In the genomic region with DNA sequence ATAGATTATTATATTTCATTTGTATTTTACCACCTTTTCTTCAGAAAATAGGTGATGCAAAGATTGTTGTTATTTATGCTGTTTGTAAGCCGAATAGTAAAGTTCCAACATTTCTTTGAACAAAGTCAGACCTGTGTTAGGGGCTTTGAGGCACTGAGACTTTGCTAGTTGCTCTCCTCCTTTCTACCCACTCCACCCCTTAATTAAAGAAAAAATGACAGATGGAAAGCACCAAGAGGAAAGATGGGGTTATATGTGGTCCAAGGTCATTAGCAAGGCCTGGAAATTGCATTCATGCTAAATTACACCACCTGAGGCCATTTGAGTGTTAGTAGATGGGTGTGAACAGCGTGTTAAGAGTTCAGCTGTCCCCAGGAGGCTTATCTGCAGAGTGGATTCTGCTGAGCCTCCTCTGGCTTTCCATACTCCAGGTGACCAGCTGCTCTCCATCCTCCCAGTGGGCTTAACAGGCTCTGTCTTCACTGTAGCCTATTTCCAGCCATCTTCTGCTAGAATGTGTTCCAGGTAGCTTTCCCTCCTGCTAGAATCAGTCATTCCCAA, we compare ENCODE assay signal across 18 mouse cellular contexts.
DNase-seq lines count a peak whose midpoint lies in the region; ATAC-seq and TF ChIP-seq lines count a peak whose summit lies in the region.
"Had no signal": no experiment of that assay in that cellular context is flagged by ENCODE, and none has a peak within 500 bp of the region (broad histone marks: within the 10 kb centered on the region; RNA-seq: fewer than 3 reads in every experiment).

No protein-coding gene starts in this region.

- TF ChIP-seq POLR2A in brain, embryonic 14.5 days (IDR thresholded peaks at IDR 0.05; ENCODE audit: borderline replicate concordance, extremely low read depth, insufficient read depth, insufficient read length, poor library complexity, severe bottlenecking), result no peak

- H3K4me1 ChIP-seq in forebrain, embryonic 12.5 days, result peaks cover 16% of the 10 kb centered on the region; the same call in 1 of the 2 replicates
- peaks cover 4% of the 10 kb centered on the region; the same call in 1 of the 2 replicates for H3K4me1 ChIP-seq in forebrain, embryonic 10.5 days
- H3K4me1 ChIP-seq in forebrain, embryonic 16.5 days (replicated peaks; ENCODE audit: control insufficient read depth, insufficient read depth, low read length), result peaks cover 17% of the 10 kb centered on the region
- H3K4me1 ChIP-seq in midbrain, embryonic 15.5 days, result peaks cover 40% of the 10 kb centered on the region
- H3K4me1 ChIP-seq in lung, postnatal 0 days (ENCODE audit: insufficient read depth, low read depth, low read length), result no peaks in the 10 kb centered on the region
- H3K4me1 ChIP-seq: heart, embryonic 15.5 days; liver, embryonic 13.5 days had no signal

- no peak for TF ChIP-seq CTCF in brain, embryonic 14.5 days (IDR thresholded peaks at IDR 0.05; ENCODE audit: borderline replicate concordance, extremely low read depth, insufficient read depth, insufficient read length)
- TF ChIP-seq CTCF in lung, postnatal 0 days (IDR thresholded peaks at IDR 0.05), result no peak

- no peak overlapping the region for H3K4me3 ChIP-seq in forebrain, embryonic 12.5 days (replicated peaks)
- H3K4me3 ChIP-seq in forebrain, embryonic 10.5 days, result no peak overlapping the region
- H3K4me3 ChIP-seq in forebrain, embryonic 16.5 days (replicated peaks; ENCODE audit: low read length), result no peak overlapping the region
- no peak overlapping the region for H3K4me3 ChIP-seq in midbrain, embryonic 15.5 days
- no peak overlapping the region for H3K4me3 ChIP-seq in lung, postnatal 0 days (ENCODE audit: low read depth, low read length)
- H3K4me3 ChIP-seq: heart, adult 2 months; heart, embryonic 15.5 days; limb, embryonic 12.5 days; liver, embryonic 13.5 days had no signal

- H3K27ac ChIP-seq in forebrain, embryonic 12.5 days, result peak overlapping the region; percentile 65; the same call in 1 of the 2 replicates
- no peak overlapping the region for H3K27ac ChIP-seq in forebrain, embryonic 10.5 days
- H3K27ac ChIP-seq in forebrain, embryonic 16.5 days (ENCODE audit: low read length), result no peak overlapping the region
- H3K27ac ChIP-seq in midbrain, embryonic 15.5 days, result 0 out of 2 replicates have a peak overlapping the region, but pooled peaks have one; percentile 29
- H3K27ac ChIP-seq in lung, postnatal 0 days (ENCODE audit: low read length), result no peak overlapping the region
- H3K27ac ChIP-seq: heart, adult 2 months; heart, embryonic 15.5 days; limb, embryonic 12.5 days; liver, embryonic 13.5 days had no signal

- no peak for DNase-seq in forebrain, embryonic 10.5 days (ENCODE audit: extremely low spot score, low spot score)
- DNase-seq in brain, embryonic 14.5 days (ENCODE audit: low read depth), result peak; percentile 77
- DNase-seq in lung, postnatal 0 days (ENCODE audit: low spot score), result no peak
- no peak for DNase-seq in lung, postnatal 14 days
- DNase-seq in testis, postnatal 14 days (ENCODE audit: low spot score), result no peak
- DNase-seq: adrenal gland, postnatal 10 days; cerebellum, adult 2 months; gastrocnemius, postnatal 10 days; heart, adult 2 months; kidney, adult 18-20 months; kidney, postnatal 25 days; layer of hippocampus, adult 9-11 months; liver, embryonic 13.5 days had no signal

- no peaks in the 10 kb centered on the region for H3K9me3 ChIP-seq in forebrain, embryonic 12.5 days
- no peaks in the 10 kb centered on the region for H3K9me3 ChIP-seq in forebrain, embryonic 10.5 days
- no peaks in the 10 kb centered on the region for H3K9me3 ChIP-seq in forebrain, embryonic 16.5 days (ENCODE audit: control insufficient read depth, low read length)
- H3K9me3 ChIP-seq in midbrain, embryonic 15.5 days, result no peaks in the 10 kb centered on the region
- H3K9me3 ChIP-seq in lung, postnatal 0 days (ENCODE audit: low read length), result no peaks in the 10 kb centered on the region
- H3K9me3 ChIP-seq: heart, embryonic 15.5 days; limb, embryonic 12.5 days; liver, embryonic 13.5 days had no signal

- H3K4me2 ChIP-seq in forebrain, embryonic 12.5 days, result no peak overlapping the region
- no peak overlapping the region for H3K4me2 ChIP-seq in forebrain, embryonic 16.5 days (ENCODE audit: low read length)
- H3K4me2 ChIP-seq in midbrain, embryonic 15.5 days, result no peak overlapping the region
- no peak overlapping the region for H3K4me2 ChIP-seq in lung, postnatal 0 days (replicated peaks; ENCODE audit: low read depth, low read length)
- H3K4me2 ChIP-seq: heart, embryonic 15.5 days; limb, embryonic 12.5 days; liver, embryonic 13.5 days had no signal

- no peaks in the 10 kb centered on the region for H3K36me3 ChIP-seq in forebrain, embryonic 12.5 days (replicated peaks)
- H3K36me3 ChIP-seq in forebrain, embryonic 10.5 days (replicated peaks), result no peaks in the 10 kb centered on the region
- 0 out of 2 replicates have a peak, but pooled peaks cover 4% of the 10 kb centered on the region for H3K36me3 ChIP-seq in forebrain, embryonic 16.5 days (ENCODE audit: control insufficient read depth, insufficient read depth)
- peaks cover 6% of the 10 kb centered on the region; the same call in 1 of the 2 replicates for H3K36me3 ChIP-seq in midbrain, embryonic 15.5 days (replicated peaks)
- H3K36me3 ChIP-seq in lung, postnatal 0 days (ENCODE audit: insufficient read depth, low read length), result no peaks in the 10 kb centered on the region
- H3K36me3 ChIP-seq: heart, embryonic 15.5 days; limb, embryonic 12.5 days; liver, embryonic 13.5 days had no signal

- WGBS in forebrain, embryonic 12.5 days, result 69% methylated on average over 2 of the region's 2 CpGs
- 82% methylated on average over 2 of the region's 2 CpGs for WGBS in forebrain, embryonic 10.5 days
- 81% methylated on average over 2 of the region's 2 CpGs for WGBS in forebrain, embryonic 16.5 days
- 61% methylated on average over 2 of the region's 2 CpGs for WGBS in midbrain, embryonic 15.5 days
- WGBS in lung, postnatal 0 days, result 79% methylated on average over 2 of the region's 2 CpGs

- ATAC-seq in forebrain, embryonic 12.5 days (ENCODE audit: low FRiP score), result peak; percentile 85
- 0 out of 2 replicates have a peak, but pooled peaks have one; percentile 27 for ATAC-seq in forebrain, embryonic 16.5 days
- 0 out of 2 replicates have a peak, but pooled peaks have one; percentile 16 for ATAC-seq in midbrain, embryonic 15.5 days (replicated peaks)
- ATAC-seq in lung, postnatal 0 days, result no peak

- no peaks in the 10 kb centered on the region for H3K27me3 ChIP-seq in forebrain, embryonic 12.5 days
- H3K27me3 ChIP-seq in forebrain, embryonic 10.5 days (ENCODE audit: poor library complexity, severe bottlenecking), result no peaks in the 10 kb centered on the region
- H3K27me3 ChIP-seq in forebrain, embryonic 16.5 days (replicated peaks; ENCODE audit: control insufficient read depth, insufficient read depth, low read length), result no peaks in the 10 kb centered on the region
- no peaks in the 10 kb centered on the region for H3K27me3 ChIP-seq in midbrain, embryonic 15.5 days (replicated peaks)
- no peaks in the 10 kb centered on the region for H3K27me3 ChIP-seq in lung, postnatal 0 days (replicated peaks; ENCODE audit: insufficient read depth, low read length)
- H3K27me3 ChIP-seq: heart, embryonic 15.5 days; limb, embryonic 12.5 days; liver, embryonic 13.5 days had no signal

- TF ChIP-seq EP300 in lung, postnatal 0 days (IDR thresholded peaks at IDR 0.05), result no peak

- no peak overlapping the region for H3K9ac ChIP-seq in forebrain, embryonic 12.5 days
- H3K9ac ChIP-seq in forebrain, embryonic 16.5 days (replicated peaks; ENCODE audit: low read depth, low read length), result no peak overlapping the region
- H3K9ac ChIP-seq in midbrain, embryonic 15.5 days, result no peak overlapping the region
- H3K9ac ChIP-seq in lung, postnatal 0 days (replicated peaks; ENCODE audit: low read depth), result no peak overlapping the region
- H3K9ac ChIP-seq: heart, embryonic 15.5 days; limb, embryonic 12.5 days; liver, embryonic 13.5 days had no signal

Comparison
In these comparisons a context has a peak if more than half of its experiments do, and no peak if none do; other contexts are left out.
1. H3K27ac ChIP-seq: peak in forebrain, embryonic 12.5 days (single experiment) and midbrain, embryonic 15.5 days (single experiment); none in forebrain, embryonic 10.5 days (single experiment), forebrain, embryonic 16.5 days (single experiment) and lung, postnatal 0 days (single experiment).